Mouse (Mus musculus): Measurements from ENCODE around the gene Miga1. TPM values are rescaled to one million over a fixed set of nuclear protein-coding genes. Genes with fewer than 3 reads are reported as not detected.
A peak's percentile ranks its signal among the peaks of the same experiment; 100 is the strongest.

Miga1 gene
- polyA plus RNA-seq, 1 experiment from 2014 or later: 11.7 TPM

- Histone ChIP-seq H3K9me3 (replicated peaks; ENCODE audit: control insufficient read depth, low read length) (no peaks in the 10 kb centered on the region), H3K4me3 (ENCODE audit: low read length) (no peak overlapping the region), H3K4me1 (ENCODE audit: control insufficient read depth, insufficient read depth, low read length) (peaks cover 17% of the 10 kb centered on the region), H3K27ac (ENCODE audit: low read length) (no peak overlapping the region), H3K27me3 (ENCODE audit: control insufficient read depth, insufficient read depth, low read length) (no peaks in the 10 kb centered on the region), H3K4me2 (ENCODE audit: low read depth, low read length) (no peak overlapping the region), H3K36me3 (ENCODE audit: control insufficient read depth, insufficient read depth) (no peaks in the 10 kb centered on the region), H3K9ac (ENCODE audit: low read length) (no peak overlapping the region)
- 82% methylated on average over 5 of the region's 5 CpGs for WGBS
- ATAC-seq (replicated peaks; ENCODE audit: extremely low read depth, insufficient read depth, low FRiP score): no peak
Measured at GRCm38 (mm10) chr3:152350966-152351365, 10.8 kb upstream of the Miga1 start.

GRCm38 (mm10) chr3:152350431-152350830 lies 10.2 kb upstream of the Miga1 start:
- H3K4me3 ChIP-seq (ENCODE audit: low read length): no peak overlapping the region
- H3K9me3 ChIP-seq (replicated peaks; ENCODE audit: control insufficient read depth, low read length): no peaks in the 10 kb centered on the region
- ATAC-seq (replicated peaks; ENCODE audit: extremely low read depth, insufficient read depth, low FRiP score): no peak
- H3K36me3 ChIP-seq (ENCODE audit: control insufficient read depth, insufficient read depth): no peaks in the 10 kb centered on the region
- H3K27ac ChIP-seq (ENCODE audit: low read length): no peak overlapping the region
- H3K4me2 ChIP-seq (ENCODE audit: low read depth, low read length): no peak overlapping the region
- no peaks in the 10 kb centered on the region for H3K27me3 ChIP-seq (ENCODE audit: control insufficient read depth, insufficient read depth, low read length)
- WGBS: 66% methylated on average over 3 of the region's 3 CpGs
- no peak overlapping the region for H3K9ac ChIP-seq (ENCODE audit: low read length)
- H3K4me1 ChIP-seq (ENCODE audit: control insufficient read depth, insufficient read depth, low read length): peaks cover 17% of the 10 kb centered on the region

- Histone ChIP-seq H3K27me3 (ENCODE audit: control insufficient read depth, insufficient read depth, low read length) (no peaks in the 10 kb centered on the region), H3K4me3 (ENCODE audit: low read length) (no peak overlapping the region), H3K9ac (ENCODE audit: low read length) (no peak overlapping the region), H3K4me1 (ENCODE audit: control insufficient read depth, insufficient read depth, low read length) (peaks cover 15% of the 10 kb centered on the region), H3K9me3 (replicated peaks; ENCODE audit: control insufficient read depth, low read length) (no peaks in the 10 kb centered on the region), H3K4me2 (ENCODE audit: low read depth, low read length) (no peak overlapping the region), H3K27ac (ENCODE audit: low read length) (no peak overlapping the region), H3K36me3 (ENCODE audit: control insufficient read depth, insufficient read depth) (no peaks in the 10 kb centered on the region)
- 84% methylated on average over 10 of the region's 10 CpGs for WGBS
- no peak for ATAC-seq (replicated peaks; ENCODE audit: extremely low read depth, insufficient read depth, low FRiP score)
Measured at GRCm38 (mm10) chr3:152348011-152348830, 8.0 kb upstream of the Miga1 start.

- 35% methylated on average over 3 of the region's 3 CpGs for WGBS
- Histone ChIP-seq H3K4me1 (ENCODE audit: control insufficient read depth, insufficient read depth, low read length) (peaks cover 15% of the 10 kb centered on the region), H3K36me3 (ENCODE audit: control insufficient read depth, insufficient read depth) (no peaks in the 10 kb centered on the region), H3K27me3 (ENCODE audit: control insufficient read depth, insufficient read depth, low read length) (no peaks in the 10 kb centered on the region), H3K9me3 (replicated peaks; ENCODE audit: control insufficient read depth, low read length) (no peaks in the 10 kb centered on the region), H3K27ac (ENCODE audit: low read length) (no peak overlapping the region; the same call in 1 of the 2 replicates), H3K9ac (ENCODE audit: low read length) (peak overlapping the region; percentile 86), H3K4me2 (ENCODE audit: low read depth, low read length) (peak overlapping the region; percentile 77), H3K4me3 (ENCODE audit: low read length) (peak overlapping the region; percentile 76)
- no peak for ATAC-seq (replicated peaks; ENCODE audit: extremely low read depth, insufficient read depth, low FRiP score)
Measured at GRCm38 (mm10) chr3:152347227-152347626, 7.0 kb upstream of the Miga1 start.

GRCm38 (mm10) chr3:152346633-152347141 lies 6.5 kb upstream of the Miga1 start:
- H3K4me2 ChIP-seq (ENCODE audit: low read depth, low read length): peak overlapping the region; percentile 77
- no peaks in the 10 kb centered on the region for H3K36me3 ChIP-seq (ENCODE audit: control insufficient read depth, insufficient read depth)
- H3K27ac ChIP-seq (ENCODE audit: low read length): peak overlapping the region; percentile 73
- peak overlapping the region; percentile 86 for H3K9ac ChIP-seq (ENCODE audit: low read length)
- H3K4me1 ChIP-seq (ENCODE audit: control insufficient read depth, insufficient read depth, low read length): peaks cover 15% of the 10 kb centered on the region
- WGBS: under 1% methylated on average over 49 of the region's 54 CpGs
- H3K4me3 ChIP-seq (ENCODE audit: low read length): peak overlapping the region; percentile 76
- no peaks in the 10 kb centered on the region for H3K27me3 ChIP-seq (ENCODE audit: control insufficient read depth, insufficient read depth, low read length)
- ATAC-seq (replicated peaks; ENCODE audit: extremely low read depth, insufficient read depth, low FRiP score): peak; percentile 37
- no peaks in the 10 kb centered on the region for H3K9me3 ChIP-seq (replicated peaks; ENCODE audit: control insufficient read depth, low read length)

GRCm38 (mm10) chr3:152345732-152346632 lies 5.8 kb upstream of the Miga1 start, which contains the start of gene Usp33:
Gene Usp33 (plus strand): TSS chr3:152346478.
- Histone ChIP-seq H3K4me3 (ENCODE audit: low read length) (peak within 1 kb of the TSS; percentile 76), H3K27me3 (ENCODE audit: control insufficient read depth, insufficient read depth, low read length) (no peaks in the 10 kb centered on the region), H3K36me3 (ENCODE audit: control insufficient read depth, insufficient read depth) (no peaks in the 10 kb centered on the region), H3K9ac (ENCODE audit: low read length) (peak within 1 kb of the TSS; percentile 86), H3K4me1 (ENCODE audit: control insufficient read depth, insufficient read depth, low read length) (peaks cover 15% of the 10 kb centered on the region), H3K4me2 (ENCODE audit: low read depth, low read length) (peak within 1 kb of the TSS; percentile 77), H3K9me3 (replicated peaks; ENCODE audit: control insufficient read depth, low read length) (no peaks in the 10 kb centered on the region), H3K27ac (ENCODE audit: low read length) (peak within 1 kb of the TSS; percentile 73)
- ATAC-seq (replicated peaks; ENCODE audit: extremely low read depth, insufficient read depth, low FRiP score): peak; percentile 98
- WGBS: 7% methylated on average over 41 of the region's 44 CpGs

- WGBS: 84% methylated on average over 15 of the region's 15 CpGs
- H3K36me3 ChIP-seq (ENCODE audit: control insufficient read depth, insufficient read depth): no peaks in the 10 kb centered on the region
- H3K27me3 ChIP-seq (ENCODE audit: control insufficient read depth, insufficient read depth, low read length): no peaks in the 10 kb centered on the region
- H3K4me2 ChIP-seq (ENCODE audit: low read depth, low read length): no peak overlapping the region
- no peak overlapping the region for H3K27ac ChIP-seq (ENCODE audit: low read length)
- no peak overlapping the region for H3K4me3 ChIP-seq (ENCODE audit: low read length)
- no peaks in the 10 kb centered on the region for H3K9me3 ChIP-seq (replicated peaks; ENCODE audit: control insufficient read depth, low read length)
- no peak for ATAC-seq (replicated peaks; ENCODE audit: extremely low read depth, insufficient read depth, low FRiP score)
- H3K4me1 ChIP-seq (ENCODE audit: control insufficient read depth, insufficient read depth, low read length): peaks cover 13% of the 10 kb centered on the region
- no peak overlapping the region for H3K9ac ChIP-seq (ENCODE audit: low read length)
Measured at GRCm38 (mm10) chr3:152342961-152343517, 2.8 kb upstream of the Miga1 start.

GRCm38 (mm10) chr3:152336085-152336484 lies 4.1 kb downstream of the Miga1 start:
- H3K4me2 ChIP-seq (ENCODE audit: low read depth, low read length): no peak overlapping the region
- no peak overlapping the region for H3K27ac ChIP-seq (ENCODE audit: low read length)
- peaks cover 5% of the 10 kb centered on the region for H3K4me1 ChIP-seq (ENCODE audit: control insufficient read depth, insufficient read depth, low read length)
- WGBS: 75% methylated on average over 8 of the region's 8 CpGs
- no peak overlapping the region for H3K9ac ChIP-seq (ENCODE audit: low read length)
- no peaks in the 10 kb centered on the region for H3K27me3 ChIP-seq (ENCODE audit: control insufficient read depth, insufficient read depth, low read length)
- peaks cover 23% of the 10 kb centered on the region for H3K36me3 ChIP-seq (ENCODE audit: control insufficient read depth, insufficient read depth)
- no peak overlapping the region for H3K4me3 ChIP-seq (ENCODE audit: low read length)
- ATAC-seq (replicated peaks; ENCODE audit: extremely low read depth, insufficient read depth, low FRiP score): no peak
- no peaks in the 10 kb centered on the region for H3K9me3 ChIP-seq (replicated peaks; ENCODE audit: control insufficient read depth, low read length)

All from heart, embryonic 16.5 days (tissue).